Mouse (Mus musculus) embryo, embryonic 9.5 days (tissue): ENCODE data around the gene Cldn7.
"Not testable (repeated sequence)": the region's sequence is repeated elsewhere in the genome, so short reads cannot be mapped to it uniquely, and the experiment has no call there.

ENCODE experiments used
- DNase-seq: peaks from one replicate; pipeline ENCODE4 v3.0.0-alpha.2; 2017; ENCODE audit errors: extremely low spot score

The Cldn7 gene

DNA sequence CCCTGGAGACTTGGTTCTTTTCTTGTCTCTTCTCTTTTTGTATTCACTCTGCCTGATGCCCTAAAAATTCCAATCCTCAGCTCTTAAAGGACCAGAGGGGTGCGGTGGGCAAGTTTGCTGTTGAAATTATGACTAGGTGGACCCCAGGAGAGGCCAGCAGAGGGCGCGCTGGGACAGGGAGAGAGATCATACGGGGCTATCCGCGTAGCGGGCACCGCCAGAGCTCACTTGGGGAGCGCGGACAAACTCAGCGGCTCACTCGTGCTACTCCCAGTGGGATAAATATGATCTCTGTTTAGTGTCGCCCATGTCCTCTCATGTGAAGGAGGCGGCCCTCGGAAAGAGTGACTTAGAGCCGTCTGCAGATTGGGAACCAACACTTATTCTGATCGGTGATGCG lies 30.4 kb upstream of the Cldn7 start:
- DNase-seq: peak; percentile 93

DNA sequence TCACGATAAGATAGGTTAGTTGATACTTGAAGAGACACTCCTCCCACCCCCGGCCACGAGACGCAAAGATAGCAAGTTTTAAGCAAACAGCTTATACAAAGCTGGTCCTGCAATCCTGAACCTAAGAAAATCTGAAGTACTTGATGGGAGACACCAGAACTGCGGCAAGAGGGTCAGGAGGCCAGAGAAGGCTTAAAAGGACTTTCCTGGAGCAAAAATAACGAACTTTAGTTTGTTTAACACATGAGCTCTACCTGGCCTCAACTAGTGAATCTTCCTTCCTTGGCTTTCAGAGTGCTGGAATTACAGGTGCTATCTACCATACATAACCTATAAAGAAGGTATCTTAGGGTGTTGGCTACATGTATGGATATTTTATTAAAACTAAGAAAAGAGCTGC lies 29.9 kb upstream of the Cldn7 start:
- DNase-seq: no peak

DNA sequence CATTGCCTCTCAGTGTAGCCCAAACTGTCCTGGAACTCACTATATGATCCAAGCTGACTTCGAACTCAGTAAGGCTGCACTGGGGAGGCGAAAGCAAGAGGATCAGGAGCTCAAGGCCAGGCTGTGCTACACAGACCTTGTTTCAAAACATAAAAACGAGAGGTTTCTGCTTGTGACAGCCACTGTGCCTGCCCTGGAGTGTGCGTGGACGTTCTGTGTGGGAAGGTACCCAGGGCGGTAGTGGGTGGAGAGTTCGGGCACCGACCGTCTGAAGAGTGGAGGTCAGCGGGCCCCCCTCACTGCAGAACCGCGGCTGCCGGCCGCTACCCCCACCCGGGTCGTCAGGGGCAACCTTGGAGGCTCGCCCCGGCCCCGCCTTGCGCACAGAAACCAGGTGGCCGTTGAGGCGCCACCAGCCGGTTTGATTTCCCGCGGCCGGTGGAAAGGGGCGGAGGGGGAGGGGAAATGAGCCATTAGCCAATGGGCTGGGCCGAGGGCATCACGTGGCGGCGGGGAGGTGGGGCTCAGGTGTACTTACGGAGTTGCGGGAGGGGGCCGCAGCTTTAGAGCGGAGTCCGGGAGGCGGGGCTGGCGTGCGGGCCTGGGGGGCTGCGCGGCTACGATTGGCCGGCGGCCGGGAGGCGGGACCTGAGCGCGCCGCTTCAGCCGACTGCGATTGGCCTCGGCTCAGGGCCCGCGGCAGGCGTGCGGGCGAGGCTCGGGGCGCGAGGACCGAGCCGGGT lies 29.3 kb upstream of the Cldn7 start, which contains the start of gene Ybx2:
Ybx2 (plus strand) TSS at position 660 of the 743 bp plus-strand sequence.
- peak; percentile 90 for DNase-seq

DNA sequence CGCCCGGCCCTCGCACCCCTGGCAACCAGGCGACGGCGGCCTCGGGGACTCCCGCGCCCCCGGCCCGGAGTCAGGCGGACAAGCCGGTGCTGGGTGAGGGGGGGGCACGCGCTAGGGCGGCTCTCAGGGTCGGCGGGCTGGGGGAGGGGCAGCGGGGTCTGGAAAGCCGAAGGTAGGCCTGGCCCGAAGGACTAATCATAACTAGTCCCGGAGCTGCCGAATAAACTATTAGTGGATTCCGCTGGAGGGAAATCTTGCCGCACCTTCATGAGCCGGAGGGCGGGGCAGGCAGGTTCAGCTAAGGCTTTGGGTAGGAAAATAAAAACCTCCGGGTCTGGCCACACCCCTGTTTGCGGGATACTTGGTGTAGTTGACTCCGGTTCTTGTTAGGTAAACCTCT lies 28.4 kb upstream of the Cldn7 start:
- no peak for DNase-seq

DNA sequence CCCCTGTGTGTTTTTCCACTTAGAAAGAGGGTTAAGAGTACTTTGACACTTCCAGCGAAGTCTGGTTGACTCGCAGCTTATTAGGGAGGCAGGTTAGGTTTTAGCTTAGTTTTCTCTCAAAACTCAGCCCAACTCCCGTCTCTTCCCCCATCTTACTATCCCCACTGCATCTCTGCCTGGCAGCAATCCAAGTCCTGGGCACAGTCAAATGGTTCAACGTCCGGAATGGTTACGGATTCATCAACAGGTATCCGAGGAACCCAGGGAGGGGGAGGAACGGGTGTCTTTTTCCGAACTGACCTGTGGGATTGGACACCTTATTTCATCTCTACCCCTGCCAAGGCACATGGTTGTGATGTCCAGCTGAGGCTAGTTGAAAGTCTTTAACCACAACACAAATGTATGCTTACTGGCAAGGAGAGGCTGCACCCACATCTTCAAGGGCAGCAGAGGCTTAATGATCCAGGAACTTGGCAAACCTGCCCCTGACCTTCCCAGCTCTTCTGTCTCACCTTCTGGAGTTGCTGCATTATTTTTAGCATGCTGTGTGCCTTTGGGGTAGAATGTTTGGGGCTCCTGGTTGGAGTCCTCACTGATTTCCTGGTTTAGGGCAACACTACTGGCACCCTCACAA lies 27.7 kb upstream of the Cldn7 start:
- no peak for DNase-seq

DNA sequence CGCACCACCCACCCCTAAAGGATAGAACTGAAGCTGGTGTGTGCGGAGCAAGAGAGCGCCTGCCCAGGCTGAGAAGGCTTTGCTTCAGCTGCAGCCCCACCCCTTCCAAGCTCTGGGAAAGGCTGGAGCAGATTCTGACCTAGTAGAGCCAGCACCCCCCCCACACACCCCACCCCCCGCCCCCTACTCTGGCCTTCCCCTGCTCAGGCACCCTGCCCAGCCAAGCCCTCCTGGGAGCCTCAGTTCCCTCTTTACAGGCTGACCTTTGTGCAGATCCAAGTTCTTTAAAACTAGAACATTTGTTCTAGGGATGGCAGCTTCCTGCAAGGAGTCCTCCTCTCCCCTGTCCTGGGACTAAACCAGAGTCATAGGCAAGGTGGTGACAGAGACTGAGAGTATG lies 27.2 kb upstream of the Cldn7 start:
- DNase-seq: no peak

DNA sequence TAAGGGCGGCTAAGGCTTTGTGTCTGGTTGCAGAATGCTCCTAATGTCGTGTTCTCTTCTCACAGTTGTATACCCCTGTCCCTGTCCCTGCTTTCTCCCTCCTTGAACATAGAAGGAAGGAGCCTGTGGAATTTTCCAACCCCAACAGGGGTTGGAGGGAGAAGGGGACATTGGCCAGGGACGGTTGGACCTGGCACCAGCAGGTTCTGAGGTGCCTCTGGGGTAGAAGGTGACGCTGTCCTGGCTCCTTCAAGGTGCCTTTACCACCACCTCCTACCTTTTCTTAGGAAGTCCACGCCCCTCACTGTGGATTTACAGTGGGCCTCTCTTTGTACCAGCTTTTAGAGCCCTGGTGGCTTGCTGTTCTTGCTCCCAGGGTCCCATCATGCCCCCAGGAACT lies 26.7 kb upstream of the Cldn7 start:
- DNase-seq: no peak

DNA sequence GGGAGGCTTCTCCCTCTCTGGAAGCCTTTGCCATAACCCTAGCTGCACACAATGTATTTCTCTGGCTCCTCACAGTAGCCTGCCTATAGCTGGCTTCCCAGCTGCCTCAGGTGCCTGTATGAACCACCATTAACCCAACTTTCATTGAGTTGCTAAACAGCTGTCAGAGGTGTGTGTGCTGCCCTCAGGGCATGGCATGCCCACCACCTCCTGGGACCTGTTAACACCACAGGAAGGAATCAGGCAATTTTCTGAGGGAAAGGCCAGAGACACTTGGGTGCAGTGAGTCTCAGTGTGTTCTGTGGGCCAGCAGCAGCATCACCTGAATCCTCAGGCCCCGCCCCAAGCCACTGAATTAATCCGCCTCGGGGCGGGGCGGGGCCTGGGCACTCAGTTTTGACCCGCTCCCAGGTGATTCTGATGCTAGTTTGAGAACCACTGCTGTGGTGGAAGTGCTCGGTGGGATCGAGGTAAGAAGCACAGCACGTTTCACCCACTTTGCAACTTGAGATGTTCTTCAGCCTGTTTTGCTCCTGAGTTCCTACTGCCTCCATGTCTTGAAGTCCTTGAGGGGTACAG lies 26.1 kb upstream of the Cldn7 start:
- DNase-seq: no peak

DNA sequence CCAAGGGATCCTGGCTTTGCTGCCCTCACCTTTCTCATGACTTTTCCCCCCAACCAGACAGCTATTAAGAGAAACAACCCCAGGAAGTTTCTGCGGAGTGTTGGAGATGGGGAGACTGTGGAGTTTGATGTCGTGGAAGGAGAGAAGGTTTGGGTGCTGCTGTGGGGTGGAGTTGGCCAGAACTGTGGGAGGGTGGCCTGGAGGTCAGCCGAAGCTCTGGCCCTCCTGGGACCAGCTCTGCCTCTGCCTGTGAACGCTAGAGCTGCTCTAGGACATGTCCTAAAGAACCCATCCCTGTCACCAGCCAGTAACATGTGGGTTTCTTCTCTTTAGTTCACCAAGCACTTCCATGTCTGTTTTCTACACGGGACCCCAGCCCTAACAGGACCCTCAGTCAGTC lies 25.4 kb upstream of the Cldn7 start:
- DNase-seq: no peak

DNA sequence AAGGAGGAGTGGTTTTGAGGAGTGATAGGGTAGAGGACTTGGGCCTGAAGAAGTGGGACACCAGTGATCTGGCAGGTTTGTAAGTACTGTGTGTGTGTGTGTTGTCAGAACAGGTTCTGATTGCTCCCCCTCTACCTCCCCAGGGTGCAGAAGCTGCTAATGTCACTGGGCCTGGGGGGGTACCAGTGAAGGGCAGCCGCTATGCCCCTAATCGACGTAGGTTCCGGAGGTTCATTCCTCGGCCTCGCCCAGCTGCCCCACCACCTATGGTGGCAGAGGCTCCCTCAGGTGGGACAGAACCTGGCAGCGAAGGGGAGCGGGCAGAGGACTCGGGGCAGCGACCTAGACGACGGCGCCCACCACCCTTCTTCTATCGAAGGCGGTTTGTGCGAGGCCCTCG lies 24.8 kb upstream of the Cldn7 start:
- no peak for DNase-seq

DNA sequence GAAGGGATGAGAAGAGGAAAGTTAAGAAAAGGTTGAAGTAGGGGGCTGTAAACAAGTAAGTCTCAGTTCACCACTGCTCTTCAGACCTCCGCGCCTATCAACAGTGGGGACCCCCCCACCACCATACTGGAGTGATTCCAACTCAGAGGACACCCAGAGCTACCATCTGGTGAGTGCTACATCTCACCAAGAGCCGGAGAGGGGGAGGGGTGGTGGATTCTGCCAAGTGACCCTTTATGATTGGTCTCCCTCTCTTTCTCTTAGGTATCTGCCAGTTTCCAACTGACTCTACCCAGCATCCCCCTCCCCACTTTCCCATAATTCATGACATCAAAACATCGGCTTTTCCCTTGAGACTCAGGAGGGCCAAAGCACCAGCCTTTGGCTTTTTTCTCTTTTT lies 23.6 kb upstream of the Cldn7 start:
- DNase-seq: no peak

DNA sequence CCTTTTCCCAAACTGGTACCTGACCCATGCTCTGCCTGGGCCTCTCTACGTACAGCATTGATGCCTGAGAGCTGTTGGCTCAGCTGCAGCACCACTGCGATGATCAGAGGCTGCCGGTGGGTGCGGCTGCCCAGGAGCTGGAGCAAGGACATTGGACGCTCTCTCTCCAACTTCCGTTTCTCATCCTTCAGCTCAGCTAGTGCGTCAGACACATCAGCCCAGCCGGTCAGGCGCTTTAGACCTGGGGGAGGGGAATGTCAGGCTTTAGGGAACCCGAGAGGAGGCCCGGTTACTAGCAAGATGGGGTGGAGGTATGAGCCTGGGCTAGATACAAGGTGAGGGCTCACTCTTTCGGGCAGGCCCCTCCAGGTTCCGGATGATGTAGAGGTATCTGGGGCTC lies 19.4 kb upstream of the Cldn7 start:
- no peak for DNase-seq

DNA sequence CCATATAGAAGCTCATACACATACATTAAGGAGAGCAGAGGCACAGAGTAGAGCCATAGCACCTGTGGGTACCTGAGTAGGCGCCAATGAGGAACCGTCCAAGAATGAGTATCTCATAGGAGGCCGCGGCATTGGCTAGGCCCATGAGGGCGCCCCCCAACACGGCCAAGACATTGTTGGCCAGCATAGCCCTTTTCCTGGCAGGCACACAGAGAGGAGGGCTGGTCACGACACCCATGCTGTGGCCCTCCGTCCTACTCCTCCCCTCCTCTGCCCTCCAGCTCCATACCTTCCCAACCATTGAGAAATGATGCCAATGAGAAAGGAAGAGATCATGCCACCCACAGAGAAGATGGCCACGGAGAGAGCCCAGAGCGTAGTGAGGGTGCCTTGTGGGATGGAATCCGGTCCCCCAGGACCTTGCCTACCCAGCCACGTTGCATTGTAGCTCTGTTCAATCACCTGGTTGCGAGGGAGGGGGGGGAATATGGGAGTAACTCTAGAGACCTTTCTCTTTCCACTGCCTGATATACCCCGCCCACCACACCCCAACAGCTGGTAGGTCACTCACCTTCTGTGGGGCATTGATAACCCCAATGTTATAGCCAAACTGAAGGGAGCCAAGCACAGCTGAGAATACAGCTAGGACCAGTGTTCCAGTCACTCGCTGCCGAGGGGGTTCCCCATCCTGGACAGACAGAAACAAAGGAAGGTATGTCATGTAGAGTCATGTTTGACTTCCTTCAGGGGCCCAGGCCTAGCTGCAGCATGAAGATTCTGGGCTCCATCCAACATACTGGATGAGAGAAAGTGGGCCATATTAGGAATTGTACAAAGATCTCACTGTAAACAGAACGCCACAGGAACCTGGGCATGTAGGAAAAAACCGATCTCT lies 18.3 kb upstream of the Cldn7 start:
- DNase-seq: no peak

DNA sequence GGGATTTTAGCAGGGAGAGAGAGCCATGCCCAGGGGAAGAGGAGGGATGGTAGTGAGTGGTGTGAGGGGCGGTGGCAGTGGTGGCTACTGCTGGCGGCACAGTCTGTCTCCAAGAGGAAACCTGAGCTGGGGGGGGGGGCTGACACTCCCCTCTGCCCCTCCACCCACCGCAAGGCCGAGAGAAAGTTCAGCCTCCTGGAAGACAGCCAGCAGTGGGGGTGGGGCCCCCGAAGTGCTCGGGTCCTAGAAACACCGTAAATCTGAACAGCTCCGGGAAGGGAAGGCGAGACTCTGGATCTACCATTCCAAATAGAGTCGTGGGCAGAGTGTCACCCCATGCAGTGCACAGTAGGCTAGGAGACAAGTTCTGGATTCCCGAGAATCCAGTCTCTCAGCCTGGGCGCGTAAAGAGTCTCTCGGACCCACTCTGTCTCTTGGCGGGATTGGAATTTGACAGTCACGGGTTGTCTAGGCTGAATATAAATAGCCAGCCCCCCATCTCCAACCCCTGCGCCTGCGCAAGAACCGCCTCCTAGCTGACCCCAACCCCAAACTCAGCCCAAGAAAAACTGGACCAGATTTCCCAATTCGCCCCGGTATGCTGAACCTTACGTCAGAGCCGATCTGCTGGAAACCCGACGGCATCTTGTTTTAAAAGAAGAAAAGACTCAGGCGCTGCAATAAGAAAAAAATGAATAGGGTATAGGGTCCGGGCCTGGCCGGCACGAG lies 17.1 kb upstream of the Cldn7 start:
- no peak for DNase-seq

DNA sequence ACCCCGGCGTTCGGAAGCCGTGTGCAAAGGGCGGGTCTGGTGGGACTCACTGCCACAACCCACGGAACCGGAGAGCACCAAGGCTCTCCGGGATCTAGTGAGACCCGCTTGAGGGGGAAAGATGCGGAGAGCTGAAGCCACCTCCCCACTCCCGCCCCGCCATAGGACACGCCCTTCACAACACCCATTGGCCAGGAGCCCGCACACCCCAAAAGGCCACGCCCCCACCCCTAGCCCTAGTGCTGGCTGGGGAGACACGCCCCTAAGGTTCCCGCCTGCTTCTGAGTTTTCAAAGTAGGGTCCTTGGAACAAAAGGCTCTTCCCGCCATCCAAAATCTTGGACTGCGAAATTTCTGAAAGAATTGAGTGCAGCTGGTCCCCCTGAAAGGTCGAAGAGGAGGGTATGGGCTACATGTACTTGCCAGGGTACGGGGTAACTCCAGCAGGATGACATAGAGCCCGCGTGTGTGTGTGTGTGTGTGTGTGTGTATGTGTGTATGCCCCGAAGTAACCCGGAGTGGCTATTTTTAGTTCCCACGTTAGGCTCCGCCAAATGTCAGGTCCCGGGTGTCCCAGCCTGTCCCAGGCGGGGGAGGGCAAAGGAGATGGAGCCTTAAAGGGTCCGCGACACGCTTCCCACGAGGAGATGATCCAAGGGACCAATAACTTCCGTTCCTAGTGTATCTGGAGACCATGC lies 16.4 kb upstream of the Cldn7 start, which contains the start of gene Slc2a4:
Slc2a4 (minus strand) TSS at position 123 of the 697 bp plus-strand sequence.
- DNase-seq: peak; percentile 97

DNA sequence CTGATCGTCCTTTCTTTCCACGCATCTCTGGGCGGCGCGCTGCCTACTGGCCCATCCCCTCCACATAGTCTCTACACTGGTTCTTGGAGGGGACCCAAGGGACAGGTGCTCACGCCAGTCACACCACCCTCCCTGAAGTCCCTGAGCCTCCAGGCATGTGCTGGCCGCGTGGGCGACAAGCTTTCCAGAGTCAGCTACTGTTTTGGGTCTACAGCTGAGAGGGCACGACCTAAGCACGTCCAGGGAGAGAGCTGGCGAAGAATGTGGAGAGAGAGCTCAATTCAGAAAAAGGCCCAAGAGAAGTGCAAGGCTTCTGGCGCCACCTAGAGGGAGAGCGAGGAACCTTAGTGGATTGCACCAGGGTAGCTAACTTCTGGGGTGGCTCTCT lies 15.8 kb upstream of the Cldn7 start:
- DNase-seq: peak; percentile 90

DNA sequence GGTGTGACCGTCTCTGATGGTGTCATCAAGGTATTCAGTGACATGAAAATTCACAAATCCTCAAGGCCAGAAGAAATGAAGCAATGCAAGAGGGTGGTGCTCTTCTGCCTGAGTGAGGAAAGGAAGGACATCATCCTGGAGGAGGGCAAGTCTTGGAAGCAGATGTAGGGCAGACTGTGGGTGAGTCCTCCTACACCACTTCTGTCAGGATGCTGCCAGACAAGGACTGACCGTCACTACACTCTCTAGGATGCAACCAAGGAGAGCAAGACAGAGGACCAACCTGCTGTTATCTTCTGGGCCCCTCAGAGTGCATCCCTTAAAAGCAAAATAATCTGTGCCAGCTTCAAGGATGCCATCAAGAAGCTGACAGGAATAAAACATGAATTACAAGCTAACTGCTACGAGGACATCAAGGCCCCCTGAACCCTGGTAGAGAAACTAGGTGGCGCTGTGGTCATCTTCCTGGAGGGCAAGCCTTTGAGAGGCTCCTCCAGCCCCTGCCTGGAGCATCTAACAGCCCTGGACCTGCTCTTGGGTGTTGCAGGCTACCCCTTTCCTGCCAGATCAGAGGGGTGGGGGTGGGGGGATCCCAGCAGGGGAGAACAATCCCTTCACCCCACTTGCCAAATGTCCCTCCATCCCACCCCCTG lies 13.6 kb upstream of the Cldn7 start:
- peak; percentile 29 for DNase-seq

DNA sequence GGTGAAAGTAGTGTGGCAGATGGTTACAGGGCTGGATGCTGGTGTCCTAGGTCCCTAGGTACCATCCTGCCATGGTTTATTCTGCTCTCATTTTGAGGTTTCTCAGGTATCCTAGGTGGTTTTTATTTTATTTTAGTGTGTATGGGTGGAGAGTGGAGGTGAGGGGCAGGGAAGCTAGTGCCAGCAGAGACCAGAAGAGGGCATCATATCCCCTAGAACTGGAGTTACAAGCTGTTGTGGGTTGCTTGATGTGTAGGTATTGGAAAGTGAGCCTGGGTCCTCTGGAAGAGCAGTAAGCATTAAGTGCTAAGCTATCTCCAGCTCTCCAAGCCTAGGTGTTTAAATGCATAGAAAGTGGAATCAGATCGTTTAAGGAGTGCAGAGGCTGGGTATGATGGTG lies 12.3 kb upstream of the Cldn7 start:
- no peak for DNase-seq

DNA sequence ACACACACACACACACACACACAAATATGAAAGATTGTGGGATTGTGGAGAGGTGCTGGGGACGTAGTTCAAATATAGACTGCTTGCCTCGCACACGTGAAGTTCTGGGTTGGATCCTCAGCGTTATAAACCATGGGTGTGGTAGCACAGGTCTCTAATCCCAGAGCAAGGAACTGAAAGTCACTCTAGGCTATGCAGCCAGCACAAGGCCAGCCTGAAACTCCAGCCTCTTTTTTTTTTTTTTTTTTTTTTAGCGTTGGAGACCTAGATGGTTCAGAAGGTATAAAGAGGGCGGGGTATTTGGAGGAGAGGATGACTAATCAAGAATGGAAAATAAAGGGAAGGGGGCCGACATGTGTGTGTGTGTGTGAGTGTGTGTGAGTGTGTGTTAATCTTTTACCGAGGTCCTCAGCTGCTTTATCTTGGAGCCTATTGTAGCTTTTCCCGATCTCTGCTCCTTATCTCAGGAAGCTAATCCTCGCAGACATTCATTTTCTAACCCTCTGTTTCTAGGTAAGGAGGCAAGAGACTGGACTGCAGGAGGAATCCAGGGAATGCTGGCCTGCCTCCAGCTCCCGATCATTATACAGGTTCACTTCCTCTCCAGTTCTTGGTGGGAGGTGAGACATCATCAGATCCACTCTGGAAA lies 11.2 kb upstream of the Cldn7 start:
- no peak for DNase-seq

DNA sequence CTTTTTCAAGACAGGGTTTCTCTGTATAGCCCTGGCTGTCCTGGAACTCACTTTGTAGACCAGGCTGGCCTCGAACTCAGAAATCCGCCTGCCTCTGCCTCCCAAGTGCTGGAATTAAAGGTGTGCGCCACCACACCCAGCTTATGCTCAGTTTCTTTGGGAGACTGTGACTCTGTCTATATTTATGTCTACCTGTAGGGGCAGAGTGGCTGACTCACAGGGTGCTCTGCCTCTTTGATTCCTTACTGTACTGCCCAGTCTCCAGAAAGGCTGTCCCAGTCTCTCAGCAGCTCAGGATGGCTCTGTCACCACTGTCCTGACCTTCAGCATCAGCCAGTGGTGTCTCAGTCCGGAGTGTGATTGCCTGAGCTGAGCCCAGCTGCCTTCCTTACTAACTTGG lies 9.0 kb upstream of the Cldn7 start:
- DNase-seq: not testable (repeated sequence)
